In genomic region chr10:20952926-20953325, GRCm38 (mm10) we compare ENCODE assay signal across 8 mouse cellular contexts. TPM values are rescaled to one million over a fixed set of nuclear protein-coding genes. Genes with fewer than 3 reads are reported as not detected.
DNase-seq lines count a peak whose midpoint lies in the region; ATAC-seq and TF ChIP-seq lines count a peak whose summit lies in the region.

No protein-coding gene starts in this region.

- no peak for TF ChIP-seq CTCF in cortical plate, adult 2 months (IDR thresholded peaks at IDR 0.05; ENCODE audit: extremely low read depth, insufficient read depth, low read length)

- ATAC-seq in hindbrain, embryonic 14.5 days (ENCODE audit: low FRiP score) = no peak
- ATAC-seq in midbrain, embryonic 14.5 days (ENCODE audit: low FRiP score, low TSS enrichment) = no peak; the same call in 1 of the 2 replicates

- peak overlapping the region; percentile 71 for H3K4me2 ChIP-seq in hindbrain, embryonic 14.5 days (replicated peaks)
- H3K4me2 ChIP-seq in midbrain, embryonic 14.5 days (ENCODE audit: low read length) = peak overlapping the region; percentile 64

- H3K36me3 ChIP-seq in hindbrain, embryonic 14.5 days (replicated peaks; ENCODE audit: control insufficient read depth, insufficient read depth) = no peaks in the 10 kb centered on the region
- no peaks in the 10 kb centered on the region for H3K36me3 ChIP-seq in midbrain, embryonic 14.5 days (ENCODE audit: control insufficient read depth, insufficient read depth, low read length)

- peaks cover 2% of the 10 kb centered on the region; the same call in 1 of the 2 replicates for H3K4me1 ChIP-seq in cortical plate, adult 2 months (ENCODE audit: control insufficient read depth, insufficient read depth, low read length)
- peaks cover 7% of the 10 kb centered on the region; the same call in 1 of the 2 replicates for H3K4me1 ChIP-seq in hindbrain, embryonic 14.5 days (replicated peaks; ENCODE audit: control insufficient read depth, insufficient read depth, low read length)
- no peaks in the 10 kb centered on the region for H3K4me1 ChIP-seq in midbrain, embryonic 14.5 days (ENCODE audit: control insufficient read depth, insufficient read depth, low read length)

- TF ChIP-seq POLR2A in cortical plate, adult 2 months (IDR thresholded peaks at IDR 0.05; ENCODE audit: extremely low read depth, insufficient read depth, low read length) = no peak

- peak overlapping the region; percentile 68 for H3K4me3 ChIP-seq in cortical plate, adult 2 months (ENCODE audit: insufficient read depth, low read length)
- peak overlapping the region; percentile 97 for H3K4me3 ChIP-seq in hindbrain, embryonic 14.5 days (replicated peaks; ENCODE audit: low read length)
- peak overlapping the region; percentile 85 for H3K4me3 ChIP-seq in midbrain, embryonic 14.5 days (replicated peaks; ENCODE audit: low read depth, low read length)

- DNase-seq in layer of hippocampus, adult 11-12 months (ENCODE audit: low spot score) = peak; percentile 39
- no peak for DNase-seq in layer of hippocampus, postnatal 10 days (ENCODE audit: low spot score in 2 of 2)
- DNase-seq in hindbrain, embryonic 14.5 days (ENCODE audit: low spot score) = peak; percentile 61
- DNase-seq in midbrain, embryonic 14.5 days = peak; percentile 69
- no peak for DNase-seq in spleen, adult 12 weeks (ENCODE audit: low spot score)
- no peak for DNase-seq in layer of hippocampus, adult 9-10 months (ENCODE audit: low spot score)
- no peak for DNase-seq in cerebellum, postnatal 4 days (ENCODE audit: low spot score in 2 of 2)

- H3K9ac ChIP-seq in hindbrain, embryonic 14.5 days = peak overlapping the region; percentile 93
- H3K9ac ChIP-seq in midbrain, embryonic 14.5 days (replicated peaks; ENCODE audit: low read length) = peak overlapping the region; percentile 89

- H3K9me3 ChIP-seq in hindbrain, embryonic 14.5 days (ENCODE audit: control insufficient read depth, low read length) = no peaks in the 10 kb centered on the region
- H3K9me3 ChIP-seq in midbrain, embryonic 14.5 days (ENCODE audit: control insufficient read depth, low read length) = no peaks in the 10 kb centered on the region

- no peaks in the 10 kb centered on the region for H3K27me3 ChIP-seq in hindbrain, embryonic 14.5 days (ENCODE audit: control insufficient read depth, insufficient read depth, low read length)
- H3K27me3 ChIP-seq in midbrain, embryonic 14.5 days (ENCODE audit: control insufficient read depth, insufficient read depth, low read length) = no peaks in the 10 kb centered on the region

- H3K27ac ChIP-seq in cortical plate, adult 2 months (ENCODE audit: insufficient read depth, low read length) = peak overlapping the region; percentile 95
- peak overlapping the region; percentile 97 for H3K27ac ChIP-seq in hindbrain, embryonic 14.5 days
- H3K27ac ChIP-seq in midbrain, embryonic 14.5 days (replicated peaks; ENCODE audit: low read depth, low read length) = peak overlapping the region; percentile 98

- 3% methylated on average over 11 of the region's 11 CpGs for WGBS in hindbrain, embryonic 14.5 days
- 2% methylated on average over 11 of the region's 11 CpGs for WGBS in midbrain, embryonic 14.5 days

RNA-seq across cellular contexts. Expression of gene Ahi1, which starts 0.6 kb away (rescaled TPM):
- 100 to 1,000 TPM; 213 to 240 TPM for total RNA-seq in layer of hippocampus, postnatal 10 days (2021)
- polyA plus RNA-seq in cortical plate, adult 2 months (2012; rRNA removed) = 211 and 247 TPM in 2 replicates
- polyA plus RNA-seq in hindbrain, embryonic 14.5 days (2014; fragmentation: Nextera tagmentation; extraction: Ambion mirVana) = 119 and 150 TPM in 2 replicates
- 113 and 117 TPM in 2 replicates for polyA plus RNA-seq in midbrain, embryonic 14.5 days (2014; fragmentation: Nextera tagmentation; extraction: Ambion mirVana)

Comparison
In these comparisons a context has a peak if more than half of its experiments do, and no peak if none do; other contexts are left out.
1. DNase-seq: peak in layer of hippocampus, adult 11-12 months (single experiment), hindbrain, embryonic 14.5 days (single experiment) and midbrain, embryonic 14.5 days (single experiment); none in layer of hippocampus, postnatal 10 days (0 of 2), spleen, adult 12 weeks (single experiment), layer of hippocampus, adult 9-10 months (single experiment) and cerebellum, postnatal 4 days (0 of 2).
2. Peak in every context shown above with its lines, with median percentiles within 50 percentile points of each other: H3K27ac ChIP-seq and H3K4me3 ChIP-seq.